Comparison of ENCODE assay signal across 18 mouse cellular contexts in the genomic region with DNA sequence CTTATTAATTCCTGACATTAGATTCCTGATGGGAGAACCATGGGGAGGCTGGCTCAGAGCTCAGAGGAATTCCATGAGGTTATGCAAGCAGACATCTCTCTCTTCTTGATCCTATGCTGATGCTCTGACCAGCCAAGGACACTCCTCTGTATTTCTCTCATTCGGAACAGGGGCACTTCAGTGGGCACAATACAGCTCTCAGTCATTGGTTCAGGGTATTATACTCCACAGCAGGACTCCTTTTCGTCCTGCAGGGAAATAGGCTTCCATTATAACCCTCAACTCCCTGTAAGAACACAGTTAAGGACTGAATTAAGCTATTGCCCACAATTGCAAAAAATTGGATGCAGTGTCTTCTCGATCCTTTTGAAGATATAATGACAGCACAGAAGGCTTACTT.
DNase-seq lines count a peak whose midpoint lies in the region; ATAC-seq lines count a peak whose summit lies in the region.
"Had no signal": no experiment of that assay in that cellular context is flagged by ENCODE, and none has a peak within 500 bp of the region (broad histone marks: within the 10 kb centered on the region; RNA-seq: fewer than 3 reads in every experiment).

No protein-coding gene starts in this region.

- 0 out of 2 replicates have a peak, but pooled peaks cover 9% of the 10 kb centered on the region for H3K4me1 ChIP-seq in neural tube, embryonic 12.5 days
- peaks cover 5% of the 10 kb centered on the region; the same call in 1 of the 2 replicates for H3K4me1 ChIP-seq in neural tube, embryonic 15.5 days
- H3K4me1 ChIP-seq in hindbrain, embryonic 13.5 days (replicated peaks) = peaks cover 9% of the 10 kb centered on the region
- peaks cover 13% of the 10 kb centered on the region for H3K4me1 ChIP-seq in midbrain, embryonic 13.5 days (replicated peaks)
- H3K4me1 ChIP-seq in heart, embryonic 12.5 days (replicated peaks) = no peaks in the 10 kb centered on the region
- H3K4me1 ChIP-seq: heart, embryonic 15.5 days; limb, embryonic 13.5 days; megakaryocyte, embryonic 14.5 days had no signal

- no peaks in the 10 kb centered on the region for H3K36me3 ChIP-seq in neural tube, embryonic 12.5 days
- H3K36me3 ChIP-seq in neural tube, embryonic 15.5 days = no peaks in the 10 kb centered on the region
- H3K36me3 ChIP-seq in hindbrain, embryonic 13.5 days = no peaks in the 10 kb centered on the region
- H3K36me3 ChIP-seq in midbrain, embryonic 13.5 days = no peaks in the 10 kb centered on the region
- no peaks in the 10 kb centered on the region for H3K36me3 ChIP-seq in heart, embryonic 12.5 days
- H3K36me3 ChIP-seq: heart, embryonic 15.5 days; limb, embryonic 13.5 days had no signal

- no peaks in the 10 kb centered on the region for H3K9me3 ChIP-seq in neural tube, embryonic 12.5 days
- H3K9me3 ChIP-seq in neural tube, embryonic 15.5 days (replicated peaks) = no peaks in the 10 kb centered on the region
- no peaks in the 10 kb centered on the region for H3K9me3 ChIP-seq in hindbrain, embryonic 13.5 days
- H3K9me3 ChIP-seq in midbrain, embryonic 13.5 days = no peaks in the 10 kb centered on the region
- no peaks in the 10 kb centered on the region for H3K9me3 ChIP-seq in heart, embryonic 12.5 days (replicated peaks)
- H3K9me3 ChIP-seq: heart, embryonic 15.5 days; limb, embryonic 13.5 days; megakaryocyte, embryonic 14.5 days had no signal

- H3K4me2 ChIP-seq in neural tube, embryonic 12.5 days (replicated peaks) = 0 out of 2 replicates have a peak overlapping the region, but pooled peaks have one; percentile 10
- no peak overlapping the region for H3K4me2 ChIP-seq in neural tube, embryonic 15.5 days
- peak overlapping the region; percentile 11; the same call in 1 of the 2 replicates for H3K4me2 ChIP-seq in hindbrain, embryonic 13.5 days
- 0 out of 2 replicates have a peak overlapping the region, but pooled peaks have one; percentile 4 for H3K4me2 ChIP-seq in midbrain, embryonic 13.5 days (replicated peaks)
- H3K4me2 ChIP-seq in heart, embryonic 12.5 days = no peak overlapping the region
- H3K4me2 ChIP-seq: heart, embryonic 15.5 days; limb, embryonic 13.5 days had no signal

- WGBS in neural tube, embryonic 12.5 days = 4% methylated on average over 3 of the region's 3 CpGs
- 11% methylated on average over 3 of the region's 3 CpGs for WGBS in neural tube, embryonic 15.5 days
- WGBS in hindbrain, embryonic 13.5 days = 13% methylated on average over 3 of the region's 3 CpGs
- 8% methylated on average over 3 of the region's 3 CpGs for WGBS in midbrain, embryonic 13.5 days
- WGBS in heart, embryonic 12.5 days = 58% methylated on average over 3 of the region's 3 CpGs

- H3K27ac ChIP-seq in neural tube, embryonic 12.5 days = no peak overlapping the region
- no peak overlapping the region for H3K27ac ChIP-seq in neural tube, embryonic 15.5 days (replicated peaks)
- H3K27ac ChIP-seq in hindbrain, embryonic 13.5 days = peak overlapping the region; percentile 40; the same call in 1 of the 2 replicates
- 0 out of 2 replicates have a peak overlapping the region, but pooled peaks have one; percentile 41 for H3K27ac ChIP-seq in midbrain, embryonic 13.5 days
- no peak overlapping the region for H3K27ac ChIP-seq in heart, embryonic 12.5 days (ENCODE audit: poor library complexity, severe bottlenecking)
- H3K27ac ChIP-seq: heart, embryonic 15.5 days; limb, embryonic 13.5 days had no signal

- H3K4me3 ChIP-seq in neural tube, embryonic 12.5 days = no peak overlapping the region
- H3K4me3 ChIP-seq in neural tube, embryonic 15.5 days (replicated peaks) = no peak overlapping the region
- no peak overlapping the region for H3K4me3 ChIP-seq in hindbrain, embryonic 13.5 days
- H3K4me3 ChIP-seq in midbrain, embryonic 13.5 days (replicated peaks) = no peak overlapping the region
- no peak overlapping the region for H3K4me3 ChIP-seq in heart, embryonic 12.5 days
- H3K4me3 ChIP-seq: heart, embryonic 15.5 days; limb, embryonic 13.5 days; megakaryocyte, embryonic 14.5 days had no signal

- no peak for DNase-seq in left cerebral cortex, adult 11 months (ENCODE audit: low spot score)
- no peak for DNase-seq in thymus, postnatal 36 days
- no peak for DNase-seq in cerebellum, postnatal 36 days
- DNase-seq: B cell, adult 2 months; cerebellum, postnatal 25 days; gastrocnemius, postnatal 10 days; heart, adult 18-20 months; kidney, adult 8-10 months; kidney, postnatal 25 days; lung, postnatal 10 days had no signal

- ATAC-seq in neural tube, embryonic 12.5 days (ENCODE audit: low FRiP score, low read depth) = peak; percentile 81
- no peak for ATAC-seq in neural tube, embryonic 15.5 days (ENCODE audit: low FRiP score)
- ATAC-seq in hindbrain, embryonic 13.5 days (ENCODE audit: low FRiP score) = peak; percentile 69; the same call in 1 of the 2 replicates
- peak; percentile 94 for ATAC-seq in midbrain, embryonic 13.5 days
- no peak for ATAC-seq in heart, embryonic 12.5 days (ENCODE audit: insufficient number of reproducible peaks, low FRiP score)

- H3K27me3 ChIP-seq in neural tube, embryonic 12.5 days (replicated peaks) = no peaks in the 10 kb centered on the region
- no peaks in the 10 kb centered on the region for H3K27me3 ChIP-seq in neural tube, embryonic 15.5 days (replicated peaks)
- H3K27me3 ChIP-seq in hindbrain, embryonic 13.5 days = no peaks in the 10 kb centered on the region
- no peaks in the 10 kb centered on the region for H3K27me3 ChIP-seq in midbrain, embryonic 13.5 days
- no peaks in the 10 kb centered on the region for H3K27me3 ChIP-seq in heart, embryonic 12.5 days (replicated peaks)
- H3K27me3 ChIP-seq: heart, embryonic 15.5 days; limb, embryonic 13.5 days; megakaryocyte, embryonic 14.5 days had no signal

- no peak overlapping the region for H3K9ac ChIP-seq in neural tube, embryonic 12.5 days
- no peak overlapping the region for H3K9ac ChIP-seq in neural tube, embryonic 15.5 days (replicated peaks)
- no peak overlapping the region for H3K9ac ChIP-seq in hindbrain, embryonic 13.5 days
- H3K9ac ChIP-seq in midbrain, embryonic 13.5 days (replicated peaks) = no peak overlapping the region
- no peak overlapping the region for H3K9ac ChIP-seq in heart, embryonic 12.5 days
- H3K9ac ChIP-seq: heart, embryonic 15.5 days; limb, embryonic 13.5 days had no signal

Comparison
In these comparisons a context has a peak if more than half of its experiments do, and no peak if none do; other contexts are left out.
1. ATAC-seq: peak in neural tube, embryonic 12.5 days (single experiment), hindbrain, embryonic 13.5 days (single experiment) and midbrain, embryonic 13.5 days (single experiment); none in neural tube, embryonic 15.5 days (single experiment) and heart, embryonic 12.5 days (single experiment).
2. H3K4me2 ChIP-seq: peak in neural tube, embryonic 12.5 days (single experiment), hindbrain, embryonic 13.5 days (single experiment) and midbrain, embryonic 13.5 days (single experiment); none in neural tube, embryonic 15.5 days (single experiment) and heart, embryonic 12.5 days (single experiment).
3. H3K27ac ChIP-seq: peak in hindbrain, embryonic 13.5 days (single experiment) and midbrain, embryonic 13.5 days (single experiment); none in neural tube, embryonic 12.5 days (single experiment), neural tube, embryonic 15.5 days (single experiment) and heart, embryonic 12.5 days (single experiment).